Mouse (Mus musculus) adrenal gland, postnatal 36 days (tissue): ENCODE measurements around the gene Bmp10. TPM values are rescaled to one million over a fixed set of nuclear protein-coding genes. Genes with fewer than 3 reads are reported as not detected.

Source experiments
- DNase-seq, 2 experiments: peaks; one replicate each; pipeline ENCODE4 v3.0.0; 2021; ENCODE audit warnings: mixed read lengths in 1 of 2
- long read RNA-seq, 2 experiments: library from polyadenylated mRNA; stranded (forward); transcript quantifications; one replicate each; pipeline ENCODE4 v2.0.0; 2021; ENCODE audit warnings: borderline sequencing depth in 2 of 2
- total RNA-seq, 2 experiments: library from RNA; stranded (reverse); gene quantifications; 2 replicates each; pipeline ENCODE4 v1.2.3; 2021

Bmp10 gene
- not detected for total RNA-seq
- long read RNA-seq, experiment 1 = 0 reads
- long read RNA-seq, experiment 2 = 0 reads

DNA sequence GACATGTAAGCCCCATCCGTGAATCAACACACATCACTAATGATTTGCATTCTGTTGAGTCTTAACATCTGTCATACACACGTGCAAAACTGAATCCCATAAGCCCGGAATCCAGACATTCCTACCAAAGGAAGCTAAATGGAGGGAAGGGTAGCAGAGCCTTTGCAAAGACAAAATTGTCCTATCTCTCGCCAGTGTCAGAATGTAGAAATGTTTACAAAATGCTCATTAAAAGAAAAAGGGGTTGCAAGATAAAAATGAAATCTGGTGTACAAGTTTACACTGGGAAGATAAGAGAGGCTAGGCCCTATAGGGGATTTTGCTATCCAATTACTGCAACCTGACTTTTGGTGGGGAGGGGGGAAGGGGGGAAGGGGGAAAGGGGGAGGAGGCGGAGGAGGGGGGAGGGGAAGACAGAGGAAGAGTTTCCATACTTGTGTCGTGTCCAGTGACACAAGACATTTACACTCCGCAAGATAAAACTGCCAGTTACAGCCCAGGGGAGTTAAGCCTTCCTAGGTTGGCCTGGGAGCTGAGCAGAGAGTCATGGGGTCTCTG, at the start of gene Bmp10:
Bmp10 (plus strand) TSS at position 508 of the 558 bp plus-strand sequence.
- DNase-seq = no peak

DNA sequence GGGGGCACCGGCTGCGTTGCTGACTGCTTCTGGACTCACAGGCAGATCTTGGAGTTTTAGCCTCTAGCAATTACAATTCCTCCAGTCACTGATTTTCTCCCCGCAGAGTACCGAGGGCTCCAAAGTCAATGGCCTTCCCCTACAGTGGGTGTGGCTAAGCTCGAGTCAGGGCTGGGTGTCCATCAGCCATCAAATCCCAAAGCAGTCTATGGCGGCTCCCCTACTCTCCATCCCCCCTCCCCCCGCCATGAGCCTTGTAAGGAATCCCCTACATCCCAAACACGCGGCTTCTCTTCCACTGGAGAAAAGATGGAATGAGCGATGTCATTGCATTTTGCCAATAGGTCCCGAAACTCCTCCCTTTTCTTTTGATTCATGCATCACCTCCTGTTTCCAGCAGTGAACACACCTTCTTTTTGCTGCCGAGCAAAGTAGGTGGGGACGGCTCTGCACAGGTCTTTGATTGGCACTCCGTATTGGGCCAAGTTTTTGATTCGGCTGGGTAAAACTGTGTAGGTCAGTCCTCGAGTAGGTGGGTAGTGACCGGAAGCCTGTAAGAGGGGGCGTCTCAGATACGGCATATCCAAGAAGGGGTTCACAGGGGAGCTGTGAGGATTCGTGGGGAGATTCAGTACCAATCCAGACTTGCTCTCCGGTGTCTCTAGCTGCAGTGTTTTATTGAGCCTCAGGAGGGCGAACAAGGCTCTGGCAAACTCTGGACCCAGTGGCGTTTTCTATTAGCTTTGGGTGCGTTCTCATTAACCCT, 44.7 kb upstream of the Bmp10 start:
- peak; percentile 17 to 43 for DNase-seq

DNA sequence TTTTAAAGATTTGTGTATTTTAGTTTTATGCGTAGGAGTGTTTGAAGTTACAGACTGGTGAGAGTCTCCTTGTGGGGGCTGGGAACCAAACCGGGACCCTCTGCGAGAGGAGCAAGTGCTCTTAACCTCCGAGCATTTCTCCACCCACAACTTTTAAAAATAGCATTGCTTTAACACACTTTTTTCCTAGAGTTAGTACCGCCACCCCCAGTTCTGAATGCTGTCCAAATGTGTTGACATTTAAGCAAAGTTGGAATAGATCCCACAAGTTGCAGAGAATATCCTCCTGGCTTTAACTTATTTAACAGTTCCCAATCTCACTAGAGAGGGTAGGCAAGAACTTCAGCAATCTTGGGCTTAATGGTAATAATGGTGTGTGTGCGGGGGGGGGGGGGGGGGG, 44.0 kb upstream of the Bmp10 start:
- no peak for DNase-seq

DNA sequence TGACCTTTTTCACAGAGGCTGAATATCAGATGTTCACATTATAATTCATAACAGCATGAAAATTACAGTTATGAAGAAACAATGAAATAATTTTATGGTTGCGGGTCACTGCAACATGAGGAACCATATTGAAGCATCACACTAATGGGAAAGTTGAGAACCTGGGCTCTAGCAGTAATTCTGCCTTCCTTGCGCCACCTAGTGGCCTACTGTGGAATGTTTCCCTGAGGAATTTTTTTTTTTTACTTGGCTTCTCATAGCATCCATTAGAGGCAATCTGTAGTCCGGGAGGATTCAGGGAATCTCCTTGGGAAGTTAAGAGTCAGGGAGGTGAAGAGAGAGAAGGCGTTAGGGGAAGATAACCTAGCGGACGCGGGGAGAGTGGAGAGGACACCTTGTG, 42.6 kb upstream of the Bmp10 start:
- DNase-seq = peak; percentile 51 to 65

DNA sequence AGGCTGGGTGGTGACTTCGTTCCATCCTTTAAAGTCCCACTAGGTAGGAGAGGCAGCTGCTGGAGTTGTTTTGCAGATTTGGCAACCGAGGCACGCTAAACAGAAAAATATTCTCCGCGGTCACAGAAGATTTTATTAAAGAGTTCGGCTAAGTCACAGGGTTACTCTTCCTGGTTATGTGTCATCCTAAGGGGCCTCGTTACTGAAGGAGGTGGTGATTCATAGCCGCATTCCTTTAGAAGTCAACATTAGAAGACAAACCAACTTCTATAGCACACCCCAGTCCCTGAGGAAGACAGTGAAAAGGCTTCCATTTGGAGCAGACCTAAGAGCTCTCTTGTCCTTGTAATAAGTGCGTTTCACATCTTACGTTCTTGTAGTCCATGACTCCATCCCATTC, 42.1 kb upstream of the Bmp10 start:
- no peak for DNase-seq

DNA sequence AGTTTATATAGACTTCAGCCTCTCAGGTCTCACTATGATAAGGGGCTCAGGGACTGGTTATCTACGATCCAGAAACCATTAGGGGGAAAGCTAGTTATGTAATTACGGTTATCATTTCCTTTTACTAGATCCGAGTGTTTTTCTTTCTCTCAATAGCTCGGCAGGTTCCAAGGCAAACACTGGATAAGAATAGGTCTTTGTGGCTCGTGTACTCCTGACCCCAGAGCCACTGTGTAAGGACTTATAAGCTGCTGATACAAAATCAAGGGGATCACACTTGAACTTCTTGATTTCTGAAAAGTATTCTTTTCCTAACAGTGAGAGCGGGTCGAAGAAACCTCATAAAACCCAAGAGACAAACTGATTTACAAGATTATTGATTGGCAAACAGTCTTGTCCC, 39.9 kb upstream of the Bmp10 start, which contains the start of gene Gkn3:
Gkn3 (minus strand) TSS at position 59 of the 400 bp plus-strand sequence.
- no peak for DNase-seq

DNA sequence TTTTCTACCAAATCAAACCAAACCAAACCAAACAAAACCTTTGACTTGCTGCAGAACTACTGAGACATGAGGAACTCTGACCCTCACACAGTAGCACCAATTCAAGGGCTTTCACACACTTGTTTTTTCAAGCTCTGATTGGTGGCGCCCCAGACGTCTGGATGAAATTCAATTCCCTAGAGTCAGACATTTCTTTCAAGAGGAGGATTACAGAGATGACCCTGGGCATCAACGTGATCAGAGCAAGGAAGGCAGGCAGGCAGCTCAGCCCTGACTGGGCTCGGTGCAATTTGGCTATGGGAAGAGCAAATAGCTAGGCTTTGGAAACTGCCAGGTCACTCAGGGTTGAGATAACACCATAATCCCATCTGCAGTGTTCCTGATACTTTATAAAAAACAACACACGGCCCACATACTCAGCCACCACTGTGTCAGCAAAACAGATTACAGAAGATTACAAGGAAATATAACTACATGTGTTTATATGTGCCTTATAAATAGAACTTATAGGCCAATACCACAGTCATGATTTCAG, 39.3 kb upstream of the Bmp10 start:
- no peak for DNase-seq

DNA sequence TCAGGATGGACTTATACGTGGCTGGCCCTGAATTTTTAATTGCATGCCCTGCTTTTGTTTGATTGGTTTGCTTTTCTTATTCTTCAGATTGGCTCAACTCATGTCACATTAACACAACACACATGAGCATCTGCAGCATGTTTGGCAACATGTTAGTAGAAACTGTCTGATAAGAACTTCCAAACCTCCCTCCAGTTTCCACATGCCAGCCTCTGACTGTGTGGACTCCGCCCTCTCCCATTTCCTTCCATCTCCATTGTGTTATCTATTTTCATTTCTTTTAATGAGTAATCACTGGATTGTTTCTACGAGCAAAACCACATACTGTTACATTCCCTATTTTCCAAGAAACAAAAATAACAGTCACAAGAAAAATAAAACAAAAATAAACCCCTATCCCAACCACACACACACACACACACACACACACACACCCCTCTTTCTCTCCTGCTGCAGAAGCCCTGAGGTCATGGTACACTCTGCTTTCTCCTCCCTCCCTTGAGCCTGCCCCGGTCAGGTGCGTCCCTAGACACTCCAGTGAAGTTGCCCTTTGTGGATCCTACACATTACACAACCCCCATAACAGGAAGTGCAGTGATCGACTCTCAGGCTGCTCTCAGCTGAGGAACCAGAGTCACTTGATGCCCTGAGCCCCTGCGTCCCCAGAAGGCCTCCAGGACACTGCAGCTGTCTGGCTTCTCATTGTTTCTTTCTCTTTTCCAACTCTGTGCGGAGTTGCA, 35.2 kb upstream of the Bmp10 start:
- no peak for DNase-seq

DNA sequence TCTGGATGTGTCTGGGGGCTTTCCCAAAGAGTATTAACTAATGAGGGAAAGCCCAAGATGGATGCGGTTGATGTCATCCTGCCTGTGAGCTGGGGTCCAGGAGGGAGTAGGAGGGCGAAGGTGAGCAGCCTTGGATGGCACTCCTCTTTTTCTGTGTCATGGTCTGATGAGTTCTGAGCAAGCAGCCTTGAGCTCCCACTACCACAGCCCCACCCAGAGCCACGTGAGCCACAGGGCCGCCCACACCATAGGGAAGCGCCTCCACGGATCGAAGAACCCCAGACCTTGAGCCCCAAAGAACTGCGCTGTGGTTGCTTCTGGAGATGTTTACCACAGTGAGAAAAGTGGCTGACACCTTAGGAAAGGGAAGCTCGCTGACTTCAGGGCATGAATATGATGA, 34.0 kb upstream of the Bmp10 start:
- DNase-seq = no peak

DNA sequence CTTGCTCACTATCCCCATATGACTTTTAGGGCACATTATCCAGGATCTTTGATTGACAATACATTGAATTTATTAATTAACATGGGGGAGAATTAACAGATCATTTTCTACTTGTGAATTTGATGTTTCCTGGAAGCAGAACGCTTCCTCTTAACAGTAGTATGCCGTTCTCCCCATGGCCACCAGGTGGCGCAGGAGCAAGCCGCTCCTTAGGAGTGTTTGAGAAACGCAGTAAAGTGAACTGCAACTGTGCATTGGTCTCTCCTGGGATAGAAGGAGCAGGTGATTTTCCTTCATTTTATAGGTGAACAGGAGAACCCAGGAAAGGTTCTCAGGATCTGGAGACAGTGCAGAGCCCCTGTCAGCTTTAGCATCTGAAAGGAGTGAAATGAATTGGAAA, 29.7 kb upstream of the Bmp10 start:
- DNase-seq = peak; percentile 79 to 84

DNA sequence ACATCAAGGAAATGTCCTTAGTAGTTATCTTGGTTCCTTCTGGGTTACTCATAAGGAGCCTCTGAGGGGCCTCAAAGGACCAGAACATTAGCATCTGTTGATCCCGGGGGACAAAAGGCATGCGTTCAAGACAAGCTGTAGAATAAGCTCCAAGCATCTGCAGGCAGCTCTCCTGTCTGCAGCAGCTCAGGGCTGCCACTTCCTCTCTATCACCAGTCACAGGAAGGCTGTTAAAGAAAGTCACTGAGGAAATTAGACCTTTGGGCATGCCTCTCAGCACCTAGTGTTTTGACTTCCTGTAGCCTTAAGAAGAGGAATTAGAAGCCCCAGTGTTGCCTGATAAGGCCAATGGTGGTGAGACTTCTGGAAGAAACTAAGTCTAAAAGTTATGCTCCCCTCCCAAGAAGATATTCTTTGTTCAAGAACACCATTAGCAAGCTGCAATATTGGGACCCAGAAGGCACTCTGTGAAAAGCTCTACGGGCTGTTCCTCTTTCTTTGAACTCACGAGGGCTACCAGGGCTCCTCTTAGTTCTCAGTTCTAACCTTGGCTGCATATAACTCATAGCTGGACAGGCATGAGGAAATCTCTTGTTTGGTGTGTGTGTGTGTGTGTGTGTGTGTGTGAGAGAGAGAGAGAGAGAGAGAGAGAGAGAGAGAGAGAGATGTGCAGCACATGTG, 28.8 kb upstream of the Bmp10 start:
- DNase-seq = no peak

DNA sequence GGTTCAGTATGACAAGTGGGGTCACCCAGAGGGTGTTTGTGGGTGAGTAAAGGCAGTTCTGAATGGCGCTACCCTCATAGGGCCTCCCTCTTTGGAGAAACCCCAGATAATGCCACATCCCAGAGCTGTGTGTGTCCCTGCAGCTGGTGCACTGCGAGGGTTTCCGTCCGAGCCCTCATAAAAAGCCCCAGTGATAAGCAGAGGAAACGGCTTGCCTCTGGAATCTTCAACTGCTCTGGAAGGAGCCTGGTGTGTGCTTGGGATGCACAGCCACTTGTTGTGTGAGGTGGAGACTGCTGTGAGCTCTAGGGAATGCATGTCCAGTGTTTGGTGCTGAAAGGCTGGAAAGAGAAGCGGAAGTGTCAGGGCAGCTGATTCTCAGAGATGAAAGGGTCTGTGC, 27.3 kb upstream of the Bmp10 start:
- no peak for DNase-seq

DNA sequence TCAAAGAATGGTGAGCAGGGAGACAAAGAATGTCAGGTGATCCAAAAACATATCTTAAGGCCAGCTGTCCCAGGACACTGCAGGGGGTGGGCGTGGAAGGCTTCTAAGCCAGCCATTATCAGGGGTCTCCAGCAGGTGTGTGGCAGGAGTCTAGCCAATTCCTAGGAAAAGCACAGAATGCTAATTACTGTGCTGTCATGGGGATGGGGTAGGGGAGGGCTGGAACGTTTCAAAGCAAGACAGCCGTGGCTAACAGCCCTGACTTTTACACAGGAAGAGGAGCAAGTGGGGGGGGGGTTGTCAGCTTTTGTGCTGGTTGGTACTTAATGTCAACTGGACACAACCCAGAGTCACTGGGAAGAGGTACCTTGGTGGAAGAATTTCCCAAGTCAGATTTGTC, 16.8 kb upstream of the Bmp10 start:
- DNase-seq = no peak

DNA sequence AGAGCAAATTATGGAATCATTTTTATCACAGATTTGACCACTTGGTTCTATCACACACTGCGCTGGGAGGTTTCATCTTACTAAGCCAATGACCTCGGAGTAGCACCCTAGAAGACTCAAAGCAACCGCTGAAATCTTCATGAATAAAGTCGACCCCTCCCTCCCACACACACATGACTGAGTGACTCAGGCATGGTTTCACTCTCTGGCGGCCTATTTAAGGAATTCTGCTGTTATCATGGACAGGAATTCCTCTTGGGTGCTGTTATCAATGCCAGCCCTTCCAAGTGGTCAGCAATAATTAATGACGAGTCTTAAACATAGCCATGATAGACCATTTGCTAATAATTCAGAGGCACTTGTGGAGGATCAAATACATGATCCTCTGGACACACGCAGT, 6.5 kb upstream of the Bmp10 start:
- DNase-seq = peak in 1 of 2 experiments; percentile 25

DNA sequence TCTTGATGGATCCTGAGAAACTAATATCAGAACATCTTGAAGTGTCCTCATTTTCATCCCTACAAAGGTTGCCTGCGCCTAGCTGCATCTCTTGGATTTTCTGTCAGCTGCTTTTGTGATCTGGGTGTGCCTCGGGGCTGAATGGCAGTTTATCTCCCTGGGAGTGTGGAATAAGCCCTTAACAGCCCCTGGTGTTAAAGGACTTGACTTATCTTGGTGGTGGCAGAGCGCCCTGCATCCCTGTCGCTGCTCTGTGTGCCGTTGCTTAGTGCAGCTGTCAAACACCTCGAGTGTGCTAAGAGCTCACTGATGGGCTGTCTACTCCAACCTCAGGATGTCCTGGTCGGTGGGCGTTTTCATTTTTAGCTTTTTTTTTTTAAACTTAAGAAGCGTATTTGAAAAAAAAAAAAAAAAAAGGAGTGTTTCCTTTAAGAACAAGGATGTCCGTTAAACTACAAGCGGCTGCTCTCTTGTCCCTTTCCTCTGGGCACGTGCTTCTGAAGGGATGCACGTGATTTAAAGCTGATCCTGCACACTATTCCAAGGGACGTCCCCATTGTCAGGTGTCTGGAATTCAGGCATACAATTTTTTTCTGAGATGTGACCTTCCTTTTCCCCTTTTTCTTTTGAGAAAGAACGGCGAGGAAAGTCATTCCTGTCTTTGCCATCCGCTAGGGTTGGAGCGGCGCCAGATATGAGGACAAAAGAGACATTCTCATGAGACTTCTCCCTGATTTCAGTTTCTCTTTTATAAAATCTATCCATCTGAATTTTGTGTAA, 4.6 kb upstream of the Bmp10 start:
- DNase-seq = peak; percentile 43 to 63

DNA sequence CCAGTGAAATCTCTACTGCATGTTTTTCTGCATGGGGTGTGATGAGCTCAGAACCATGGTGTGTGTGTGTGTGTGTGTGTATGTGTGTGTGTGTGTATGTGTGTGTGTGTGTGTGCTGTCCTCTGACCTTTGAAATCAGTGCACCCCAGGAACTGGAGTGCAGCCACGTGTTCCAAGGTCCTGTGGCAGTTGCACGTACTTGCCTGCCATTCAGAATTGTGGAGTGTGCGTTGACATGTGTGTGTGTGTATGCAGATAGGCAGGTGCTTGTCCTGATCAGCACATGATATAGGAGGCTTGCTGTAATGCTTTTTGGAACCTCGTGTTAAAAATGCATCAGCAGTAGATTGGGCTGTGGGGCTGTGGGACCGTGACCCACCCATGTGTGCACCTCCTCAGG, 1.8 kb upstream of the Bmp10 start:
- peak in 1 of 2 experiments; percentile 5 for DNase-seq

DNA sequence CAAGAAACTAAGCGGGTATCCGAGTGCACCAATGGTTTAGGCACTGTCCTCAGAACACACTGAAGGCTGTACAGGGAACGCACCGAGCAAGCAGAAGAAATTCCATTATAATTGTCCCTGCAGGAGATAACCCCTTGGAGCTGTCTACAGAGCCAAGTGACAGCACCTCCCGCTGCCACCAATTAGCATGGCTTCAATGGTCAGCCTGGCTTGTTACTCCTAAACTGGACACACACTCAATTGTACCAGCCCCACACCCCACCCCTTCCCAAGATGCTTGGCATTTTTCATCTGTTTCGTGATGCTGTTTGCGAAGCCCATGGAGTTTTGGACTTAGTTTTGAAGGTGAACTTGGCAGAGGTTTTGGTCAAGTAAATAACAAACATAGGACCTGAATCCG, 1.2 kb upstream of the Bmp10 start:
- DNase-seq = no peak

DNA sequence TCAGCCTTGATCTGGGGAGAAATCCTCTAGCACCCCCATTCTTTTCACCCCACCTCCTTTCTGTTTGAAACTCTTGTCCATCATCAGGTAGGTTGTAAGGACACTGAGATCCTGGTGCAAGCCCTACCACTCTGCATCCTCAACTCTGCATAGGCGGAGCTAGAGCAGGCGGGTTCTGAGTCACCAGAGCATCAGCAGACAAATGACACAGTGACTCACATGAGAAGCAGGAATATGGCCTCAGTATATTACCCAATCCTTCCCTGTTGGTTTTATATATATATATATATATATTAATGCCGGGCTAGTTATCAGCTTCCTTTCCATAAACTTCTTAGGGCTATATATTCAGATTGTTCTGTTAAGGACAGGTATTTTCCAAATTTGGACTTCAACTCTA, 7.0 kb downstream of the Bmp10 start:
- peak in 1 of 2 experiments; percentile 5 for DNase-seq

DNA sequence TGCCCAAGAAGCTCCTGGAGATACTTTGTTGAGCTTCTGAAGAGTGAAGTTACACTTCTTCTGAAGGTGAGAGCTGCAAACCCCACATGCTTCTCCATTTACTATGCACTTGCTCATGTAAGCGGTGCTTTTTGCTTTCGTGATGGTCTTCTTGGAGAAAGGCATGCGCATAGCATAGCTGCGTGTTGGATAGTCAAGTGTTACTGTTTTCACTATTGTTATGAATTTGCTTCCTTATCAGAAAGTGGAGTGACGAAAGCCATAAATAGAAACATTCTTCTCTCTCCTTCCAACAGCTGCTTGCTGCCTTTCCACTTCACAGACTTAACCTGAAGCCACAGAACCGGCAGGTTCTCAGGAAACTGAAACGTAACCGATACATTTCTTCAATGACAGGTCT, 8.0 kb downstream of the Bmp10 start:
- no peak for DNase-seq

DNA sequence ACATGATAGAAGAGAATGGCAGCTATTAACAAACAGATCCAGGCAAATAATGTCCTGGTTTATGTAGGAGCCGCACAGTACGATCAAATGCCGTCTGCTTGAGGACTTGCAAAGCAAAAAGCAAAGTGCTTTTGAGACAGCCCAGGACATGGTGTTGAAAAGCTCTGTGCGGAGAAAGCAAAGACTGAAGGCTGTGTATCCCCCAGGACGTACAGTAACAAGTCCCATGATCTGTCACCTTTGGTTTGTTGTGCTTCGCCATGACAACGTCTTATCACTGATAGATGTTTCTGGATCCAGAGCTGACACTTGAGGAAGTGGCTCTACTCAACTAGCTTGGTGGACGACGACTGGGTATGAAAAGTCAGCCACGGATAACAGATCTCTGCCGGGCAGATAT, 14.5 kb downstream of the Bmp10 start:
- no peak for DNase-seq

DNA sequence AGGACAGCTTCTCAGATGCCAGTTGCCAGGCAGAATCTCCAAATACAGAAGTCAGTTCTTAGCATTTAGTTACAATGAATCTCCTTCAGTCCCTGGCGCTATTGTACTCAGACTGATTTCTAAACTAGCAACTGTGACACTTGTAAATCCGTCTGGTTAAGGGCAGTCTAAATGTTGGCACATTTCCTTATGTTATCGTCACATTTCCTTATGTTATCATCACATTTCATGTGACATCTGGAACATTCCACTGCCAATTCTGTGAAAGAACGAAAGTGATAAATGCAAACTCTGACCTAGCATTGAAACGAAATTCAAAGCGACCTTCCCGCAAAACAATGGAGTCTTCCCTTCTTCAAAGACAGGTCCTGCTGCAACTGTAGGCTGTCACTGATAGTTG, 16.4 kb downstream of the Bmp10 start:
- no peak for DNase-seq

DNA sequence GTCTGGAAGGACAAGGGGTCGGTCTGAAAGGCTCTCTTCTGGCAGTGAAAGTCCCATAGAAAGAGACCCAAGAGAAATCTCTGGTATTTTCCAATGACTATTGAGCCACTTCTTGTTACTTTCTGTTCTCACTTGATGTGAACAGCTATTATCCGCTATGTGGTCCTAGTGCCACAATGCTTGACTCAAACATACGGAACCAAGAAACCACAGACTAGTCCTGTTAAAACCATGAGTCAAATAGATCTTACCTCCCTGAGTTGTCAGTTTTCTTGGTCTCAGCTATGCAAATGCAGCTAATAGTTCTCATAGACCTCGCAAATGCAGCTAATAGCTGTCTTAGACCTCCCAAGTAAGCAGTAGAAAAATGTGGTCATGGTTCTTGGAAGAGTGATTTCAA, 18.4 kb downstream of the Bmp10 start:
- DNase-seq = no peak
